Mouse (Mus musculus): ENCODE results near the gene Asgr1.

- TF ChIP-seq POLR2AphosphoS2 (IDR thresholded peaks at IDR 0.05; ENCODE audit: low read depth, low read length) (no peak), CTCF (conservative IDR thresholded peaks at IDR 0.05 in 1 of 2, IDR thresholded peaks at IDR 0.05 in 1 of 2; ENCODE audit: low read depth in 2 of 2, low read length in 2 of 2) (no peak), ELF1 (IDR thresholded peaks at IDR 0.05; ENCODE audit: low read depth, low read length) (no peak), MAX (IDR thresholded peaks at IDR 0.05; ENCODE audit: low read length) (no peak), KAT2A (IDR thresholded peaks at IDR 0.05; ENCODE audit: insufficient replicate concordance, low read length) (no peak), EP300 (IDR thresholded peaks at IDR 0.05; ENCODE audit: low read length) (no peak), JUND (conservative IDR thresholded peaks at IDR 0.05; ENCODE audit: low read depth, low read length) (no peak), SMC3 (IDR thresholded peaks at IDR 0.05; ENCODE audit: low read depth, low read length) (no peak), USF1 (IDR thresholded peaks at IDR 0.05; ENCODE audit: low read depth, low read length) (no peak), ZMIZ1 (IDR thresholded peaks at IDR 0.05; ENCODE audit: low read depth, low read length) (no peak), POLR2A (IDR thresholded peaks at IDR 0.05; ENCODE audit: low read depth, low read length) (no peak)
Measured at GRCm38 (mm10) chr11:70018131-70018990, 35.5 kb upstream of the Asgr1 start.
